Mouse (Mus musculus): ENCODE data around the gene Relt. TPM values are rescaled to one million over a fixed set of nuclear protein-coding genes. Genes with fewer than 3 reads are reported as not detected.
"Not testable (repeated sequence)": the region's sequence is repeated elsewhere in the genome, so short reads cannot be mapped to it uniquely, and the experiment has no call there.

Gene Relt
- polyA plus RNA-seq, 1 experiment = 2.2 TPM

DNA sequence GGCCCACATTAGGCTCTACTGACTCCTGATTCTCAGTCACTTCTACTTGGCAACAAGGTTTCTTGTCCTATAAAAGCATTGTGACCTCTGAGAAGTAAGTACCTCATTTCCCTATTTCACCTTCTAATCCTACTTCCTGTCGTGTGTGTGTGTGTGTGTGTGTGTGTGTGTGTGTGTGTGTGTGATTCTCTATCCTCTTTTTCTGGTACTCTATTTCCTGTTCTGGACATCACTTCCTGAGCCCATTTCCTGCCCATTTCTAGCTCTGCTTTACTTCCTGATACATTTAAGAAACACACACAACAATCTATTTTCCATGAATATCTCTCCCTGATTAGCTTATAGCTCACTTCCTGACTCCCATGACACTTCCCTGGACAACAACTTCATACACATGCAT, 12.6 kb upstream of the Relt start:
- no peak for DNase-seq (ENCODE audit: low spot score)

GRCm38 (mm10) chr7:100873197-100873596, 10.0 kb upstream of the Relt start:
- DNase-seq (ENCODE audit: low spot score) = no peak

GRCm38 (mm10) chr7:100871892-100872291, 8.6 kb upstream of the Relt start:
- no peak for DNase-seq (ENCODE audit: low spot score)

GRCm38 (mm10) chr7:100871355-100871754, 8.1 kb upstream of the Relt start:
- DNase-seq (ENCODE audit: low spot score) = no peak

DNA sequence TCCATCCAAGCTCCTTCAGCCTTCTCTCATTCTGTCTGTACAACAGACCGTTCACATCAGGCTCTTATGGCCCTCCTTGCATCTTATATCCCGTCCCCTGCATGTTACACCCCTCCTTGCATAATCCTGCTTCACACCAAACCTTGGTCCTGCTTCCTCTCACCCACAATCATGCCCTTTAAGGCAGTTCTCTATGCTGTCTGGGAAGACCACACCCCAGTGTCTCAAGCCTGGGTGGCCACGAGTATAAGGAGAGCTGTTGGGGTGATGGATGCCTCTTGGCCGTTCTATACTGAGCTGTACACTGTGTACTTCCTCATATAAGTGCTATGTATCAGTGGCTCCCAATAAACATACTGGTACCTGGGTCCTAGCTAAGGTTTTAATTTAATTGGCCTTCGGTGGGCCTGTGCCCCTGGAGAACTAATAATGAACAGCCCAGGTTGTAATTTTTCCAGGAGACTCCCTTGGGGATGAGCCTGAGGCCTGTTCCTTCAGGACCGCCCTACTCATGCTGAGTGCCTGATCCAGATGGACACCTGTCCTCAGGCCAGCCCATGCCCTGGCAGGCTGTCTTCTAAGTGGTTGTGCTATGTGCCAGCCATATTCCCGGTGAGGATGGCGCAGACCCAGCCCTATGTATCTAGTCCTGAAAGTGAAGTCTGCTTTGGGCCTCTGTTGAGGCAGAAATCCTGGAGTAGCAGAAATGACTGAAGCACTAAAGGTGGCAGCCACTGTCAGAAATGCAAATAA, 6.8 kb upstream of the Relt start:
- no peak for DNase-seq (ENCODE audit: low spot score)

GRCm38 (mm10) chr7:100868551-100868950, 5.3 kb upstream of the Relt start:
- DNase-seq (ENCODE audit: low spot score) = no peak

- DNase-seq (ENCODE audit: low spot score) = no peak
These were observed 4.3 kb upstream of the Relt start for GRCm38 (mm10) chr7:100867561-100867960.

- no peak for DNase-seq (ENCODE audit: low spot score)
These were observed 3.4 kb upstream of the Relt start for GRCm38 (mm10) chr7:100866675-100867074.

GRCm38 (mm10) chr7:100862353-100862752, 893 bp downstream of the Relt start:
- DNase-seq (ENCODE audit: low spot score) = no peak

DNA sequence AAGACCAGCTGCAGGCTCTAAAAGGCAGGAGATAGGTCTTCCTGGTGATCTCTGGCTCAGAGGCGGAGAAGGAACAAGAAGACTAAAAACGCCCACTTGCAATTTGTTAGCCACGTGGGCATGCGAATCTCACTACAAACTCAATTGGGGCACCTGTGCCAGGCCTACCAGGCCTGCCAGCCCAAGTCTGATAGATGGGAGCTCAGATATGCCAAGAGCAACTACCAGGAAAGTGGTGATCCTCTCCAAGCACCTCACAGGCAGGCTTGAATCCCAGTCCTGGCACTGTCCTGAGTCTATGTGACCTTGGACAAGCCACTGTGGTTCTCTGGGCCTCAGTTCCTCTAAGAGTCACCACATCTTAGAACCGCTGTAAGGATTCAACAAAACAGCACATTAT, 2.0 kb downstream of the Relt start:
- no peak for DNase-seq (ENCODE audit: low spot score)

DNA sequence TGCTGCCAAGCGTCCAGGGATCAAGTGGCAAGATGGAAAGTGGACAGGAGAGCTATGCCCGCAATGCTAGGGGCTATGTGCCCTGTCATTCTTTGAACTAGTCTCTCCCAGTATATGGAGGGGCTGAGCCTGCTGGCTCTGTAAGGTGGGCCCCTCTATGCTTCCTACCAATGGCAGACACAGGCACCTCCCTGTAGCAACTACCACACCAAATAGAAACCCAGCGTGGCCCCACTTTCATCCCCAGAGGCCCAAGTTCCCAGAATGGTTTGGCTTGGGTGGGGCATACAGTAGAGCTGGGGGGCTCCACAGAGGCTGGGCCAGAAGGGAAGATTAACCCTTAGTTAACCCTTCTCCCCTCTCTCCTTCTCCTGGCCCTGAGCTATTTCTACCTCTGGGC, 2.8 kb downstream of the Relt start:
- no peak for DNase-seq (ENCODE audit: low spot score)

- no peak for DNase-seq (ENCODE audit: low spot score)
These were observed 7.3 kb downstream of the Relt start for GRCm38 (mm10) chr7:100855795-100856573.

GRCm38 (mm10) chr7:100855300-100855699, 7.9 kb downstream of the Relt start:
- no peak for DNase-seq (ENCODE audit: low spot score)

- no peak for DNase-seq (ENCODE audit: low spot score)
These were observed 8.4 kb downstream of the Relt start for GRCm38 (mm10) chr7:100854861-100855260.

GRCm38 (mm10) chr7:100854137-100854814, 9.0 kb downstream of the Relt start:
- no peak for DNase-seq (ENCODE audit: low spot score)

DNA sequence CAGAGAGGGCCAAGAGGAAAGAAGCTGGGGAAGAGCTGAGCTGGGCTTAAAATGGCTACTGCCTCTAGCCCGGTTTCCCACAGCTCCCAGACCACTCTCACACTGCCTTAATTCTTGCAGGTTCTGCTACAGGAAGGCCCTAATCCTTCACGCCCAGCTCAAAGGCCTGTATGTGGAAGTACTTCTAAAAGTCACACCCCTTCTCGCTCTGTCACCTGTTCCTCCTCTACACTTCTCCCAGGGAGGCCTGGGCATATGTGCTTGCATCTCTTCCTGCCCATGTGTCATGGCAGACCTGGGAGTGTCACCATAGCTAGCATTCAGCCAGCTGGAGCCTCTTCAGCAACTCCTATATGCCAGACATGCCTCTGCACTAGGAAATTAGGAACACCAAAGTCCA, 9.8 kb downstream of the Relt start:
- no peak for DNase-seq (ENCODE audit: low spot score)

DNA sequence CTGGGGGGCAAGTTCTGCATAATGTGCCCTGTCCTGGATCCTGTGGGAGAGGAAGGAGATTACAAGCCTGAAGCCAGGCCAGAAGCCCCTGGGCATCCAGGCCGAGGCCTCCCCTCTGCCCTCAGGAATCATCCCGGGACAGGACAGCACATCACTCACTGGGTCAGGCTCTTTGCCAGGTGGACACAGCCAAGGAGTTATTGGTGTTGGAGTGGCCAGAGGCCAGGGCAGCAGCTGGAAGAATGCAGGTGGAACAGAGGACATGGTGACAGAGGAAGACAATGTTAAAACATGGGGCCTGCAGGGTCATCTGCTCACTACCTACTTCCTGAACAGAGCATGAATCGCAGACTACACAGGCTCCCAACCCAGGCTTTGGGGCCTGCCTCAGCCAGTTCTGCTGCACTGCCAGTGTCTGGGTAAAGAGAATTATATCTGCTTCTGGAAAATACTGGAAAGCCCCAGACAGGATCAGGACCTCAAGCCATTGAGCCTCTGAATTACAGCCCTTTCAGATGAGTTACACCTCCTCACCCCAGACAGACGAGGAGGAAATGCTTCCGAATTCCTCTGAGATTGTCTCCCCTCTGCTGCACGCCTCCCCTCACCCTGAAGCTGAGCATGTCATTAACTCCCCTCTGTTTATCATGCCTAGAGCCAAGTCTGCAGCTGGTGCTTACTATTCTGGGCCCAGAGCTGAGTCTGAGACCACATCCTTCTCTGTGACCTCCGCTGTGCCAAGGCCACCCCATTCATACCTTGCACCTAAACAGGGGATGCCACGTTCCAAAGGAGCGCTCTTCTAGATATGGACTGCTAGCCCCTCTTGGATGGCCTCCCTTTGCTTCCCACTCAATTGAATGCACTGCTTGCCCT, 11.5 kb downstream of the Relt start:
- no peak for DNase-seq (ENCODE audit: low spot score)

DNA sequence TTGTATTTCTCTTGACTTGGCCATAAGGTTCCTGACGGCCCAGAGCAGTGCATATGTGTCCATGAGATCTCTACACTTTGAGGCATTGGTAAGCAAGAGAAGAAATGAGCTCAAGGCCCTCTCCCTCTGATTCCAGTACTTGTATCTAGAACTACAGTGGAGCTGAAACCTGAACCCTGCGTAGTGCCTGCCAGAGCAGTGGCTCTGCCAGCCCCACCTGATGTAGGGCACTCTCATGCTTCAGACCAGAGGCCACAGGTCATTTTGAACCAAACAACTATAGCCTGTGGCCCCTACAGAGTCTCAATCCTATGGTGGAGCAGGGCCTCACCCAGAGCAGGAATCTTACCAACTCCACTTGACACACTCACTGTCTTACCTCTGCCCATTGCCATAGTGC, 13.7 kb downstream of the Relt start:
- no peak for DNase-seq (ENCODE audit: low spot score)

DNA sequence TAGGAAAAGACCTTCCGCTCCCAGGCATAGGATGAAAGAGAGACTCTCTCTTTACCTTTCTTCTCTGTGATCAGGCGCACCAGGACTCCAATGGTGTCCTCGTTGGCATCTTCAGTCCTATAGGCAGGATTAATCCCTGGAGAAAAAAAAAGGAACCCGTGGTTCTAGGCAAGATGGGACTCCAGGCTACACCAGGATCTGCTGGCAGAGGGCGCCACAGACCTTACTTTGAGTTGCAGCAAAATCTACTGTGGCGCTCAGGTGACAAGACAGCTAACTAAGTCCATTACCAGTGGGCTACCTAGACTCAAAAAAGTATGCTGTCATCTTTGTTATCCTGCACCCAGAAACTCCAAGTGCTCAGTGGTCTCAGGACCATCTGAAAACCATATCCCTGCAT, 14.5 kb downstream of the Relt start:
- DNase-seq (ENCODE audit: low spot score) = no peak

GRCm38 (mm10) chr7:100847131-100847530, 16.1 kb downstream of the Relt start:
- no peak for DNase-seq (ENCODE audit: low spot score)

- DNase-seq (ENCODE audit: low spot score) = not testable (repeated sequence)
These were observed 17.2 kb downstream of the Relt start for GRCm38 (mm10) chr7:100846033-100846432.

DNA sequence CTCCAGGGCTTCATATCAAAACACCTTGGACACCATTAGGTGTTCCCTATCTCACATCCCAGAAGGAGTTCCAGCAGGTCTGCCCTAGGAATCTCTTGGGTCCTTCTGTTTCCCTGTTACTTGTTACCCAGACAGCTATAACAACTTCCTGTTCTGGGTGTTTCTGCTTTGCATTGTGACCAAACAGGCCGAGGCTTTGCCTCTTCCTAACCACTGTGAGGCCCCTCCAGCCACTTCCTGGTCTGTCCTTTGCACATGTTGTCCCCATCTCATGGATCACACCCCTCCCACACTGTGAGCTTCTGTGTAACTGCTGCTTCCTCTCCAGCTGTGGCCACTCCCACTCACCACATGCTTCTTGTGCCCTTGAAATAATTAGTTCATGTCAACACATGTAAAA, 17.8 kb downstream of the Relt start:
- no peak for DNase-seq (ENCODE audit: low spot score)
